Mouse (Mus musculus) liver, embryonic 16.5 days (tissue): ENCODE measurements around the gene Ass1. TPM values are rescaled to one million over a fixed set of nuclear protein-coding genes. Genes with fewer than 3 reads are reported as not detected.

Source experiments
- ATAC-seq: fragments of 200-750 bp; cut with Nextera tagmentation; 2 replicates; pipeline ENCODE4 v1.8.0; 2017; ENCODE audit warnings: low read depth, mild to moderate bottlenecking, moderate number of reproducible peaks, moderate library complexity
- H3K27ac ChIP-seq: fragments of 300-500 bp; sonication (generic); 2 replicates; pipeline ENCODE4 v1.5.1; 2014; ENCODE audit warnings: mild to moderate bottlenecking, low read length
- H3K27me3 ChIP-seq: fragments of 300-500 bp; sonication (generic); 2 replicates; pipeline ENCODE4 v1.6.1; 2014; ENCODE audit warnings: low read depth, low read length, mixed read lengths; ENCODE audit not compliant: control insufficient read depth, insufficient read depth
- H3K36me3 ChIP-seq: fragments of 300-500 bp; sonication (generic); 2 replicates; pipeline ENCODE4 v1.6.1; 2014; ENCODE audit warnings: mild to moderate bottlenecking; ENCODE audit not compliant: control insufficient read depth, insufficient read depth
- H3K4me1 ChIP-seq: fragments of 300-500 bp; sonication (generic); 2 replicates; pipeline ENCODE4 v1.6.1; 2014; ENCODE audit warnings: low read depth, low read length, mixed read lengths; ENCODE audit not compliant: control insufficient read depth
- H3K4me2 ChIP-seq: fragments of 300-500 bp; sonication (generic); 2 replicates; pipeline ENCODE4 v1.6.1; 2014; ENCODE audit warnings: low read depth, low read length, mixed read lengths
- H3K4me3 ChIP-seq: fragments of 300-500 bp; sonication (generic); 2 replicates; pipeline ENCODE4 v1.5.1; 2014; ENCODE audit warnings: low read depth, mild to moderate bottlenecking, low read length
- H3K9ac ChIP-seq: fragments of 300-500 bp; sonication (generic); 2 replicates; pipeline ENCODE4 v1.6.1; 2014; ENCODE audit warnings: low read depth, low read length
- H3K9me3 ChIP-seq: fragments of 300-500 bp; sonication (generic); replicated peaks from 2 replicates; pipeline ENCODE4 v1.6.1; 2016; ENCODE audit warnings: low read length; ENCODE audit not compliant: control insufficient read depth
- WGBS: fragments of 180-500 bp; shearing (Covaris S2); extraction: QIAGEN DNeasy Blood & Tissue Kit; methylation state at CpG from one replicate; pipeline ENCODE4 v1.1.7; 2014; ENCODE audit not compliant: insufficient replicate concordance; 5-methylcytosine and 5-hydroxymethylcytosine counted together
- polyA plus RNA-seq: library from polyadenylated mRNA; unstranded; fragments of >200 nt; fragmentation: Nextera tagmentation; extraction: Ambion mirVana; gene quantifications from 2 replicates; pipeline ENCODE4 v1.2.1, GENCODE M21; 2015

Ass1 gene
- polyA plus RNA-seq, 1 experiment from 2014 or later, result 480 TPM

DNA sequence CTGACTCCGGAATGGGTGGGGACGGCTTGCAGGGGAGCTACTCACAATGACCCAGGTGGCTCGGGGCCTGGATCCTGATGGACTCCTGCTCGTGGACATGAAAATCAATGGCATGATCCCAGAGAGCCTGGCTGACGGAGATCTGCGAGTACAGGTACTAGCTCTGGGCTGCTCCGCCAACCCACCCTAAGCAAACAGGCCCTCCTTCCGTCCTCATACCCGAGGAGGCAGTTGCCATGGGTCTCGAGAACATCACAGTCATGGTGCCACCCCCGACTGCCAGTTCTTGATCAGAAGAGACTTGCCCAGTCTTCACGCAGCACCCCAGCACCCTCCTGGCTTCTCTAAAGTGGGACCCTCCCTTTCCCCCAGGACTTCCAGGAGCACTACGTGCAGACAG lies 17.0 kb upstream of the Ass1 start:
- H3K4me2 ChIP-seq, result no peak overlapping the region
- peak overlapping the region; percentile 70 for H3K27ac ChIP-seq
- H3K27me3 ChIP-seq, result no peaks in the 10 kb centered on the region
- no peak overlapping the region for H3K9ac ChIP-seq
- H3K4me3 ChIP-seq, result no peak overlapping the region
- no peak for ATAC-seq
- no peaks in the 10 kb centered on the region for H3K9me3 ChIP-seq
- no peaks in the 10 kb centered on the region for H3K36me3 ChIP-seq
- H3K4me1 ChIP-seq, result peaks cover 16% of the 10 kb centered on the region
- 56% methylated on average over 13 of the region's 13 CpGs for WGBS

DNA sequence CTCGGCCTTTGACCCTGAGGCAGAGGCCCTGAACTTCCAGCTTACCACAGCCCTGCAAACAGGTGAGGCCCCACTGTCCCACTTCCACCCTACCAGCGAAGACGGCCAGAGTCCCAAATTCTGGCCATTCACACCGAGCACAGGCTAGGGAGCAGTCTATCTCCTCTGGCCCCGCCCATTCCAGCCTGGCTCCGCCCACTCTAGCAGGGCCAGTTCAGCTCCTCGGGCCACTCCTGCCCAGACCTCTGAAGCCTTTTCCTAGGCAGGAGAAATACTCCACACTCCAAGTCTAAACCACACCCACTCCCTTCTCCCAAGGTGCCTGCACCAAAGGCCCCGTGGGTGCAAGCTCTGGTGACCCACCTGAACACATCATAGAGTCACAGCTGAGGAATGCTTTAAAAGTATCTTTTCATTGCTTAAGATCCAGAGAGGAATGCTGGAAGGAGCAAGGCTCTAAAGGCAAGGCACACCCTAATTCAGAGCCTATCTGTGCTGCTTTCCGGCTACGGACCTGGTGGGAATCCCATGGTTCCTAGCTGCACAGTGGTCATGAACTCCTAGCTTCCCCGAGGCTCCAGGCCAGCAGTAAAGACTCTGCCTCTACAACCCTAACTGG lies 16.3 kb upstream of the Ass1 start:
- H3K36me3 ChIP-seq, result no peaks in the 10 kb centered on the region
- WGBS, result 35% methylated on average over 11 of the region's 11 CpGs
- H3K4me1 ChIP-seq, result peaks cover 16% of the 10 kb centered on the region
- no peak overlapping the region for H3K9ac ChIP-seq
- peak; percentile 61 for ATAC-seq
- no peaks in the 10 kb centered on the region for H3K9me3 ChIP-seq
- peak overlapping the region; percentile 70 for H3K27ac ChIP-seq
- H3K4me2 ChIP-seq, result no peak overlapping the region
- H3K4me3 ChIP-seq, result no peak overlapping the region
- H3K27me3 ChIP-seq, result no peaks in the 10 kb centered on the region

DNA sequence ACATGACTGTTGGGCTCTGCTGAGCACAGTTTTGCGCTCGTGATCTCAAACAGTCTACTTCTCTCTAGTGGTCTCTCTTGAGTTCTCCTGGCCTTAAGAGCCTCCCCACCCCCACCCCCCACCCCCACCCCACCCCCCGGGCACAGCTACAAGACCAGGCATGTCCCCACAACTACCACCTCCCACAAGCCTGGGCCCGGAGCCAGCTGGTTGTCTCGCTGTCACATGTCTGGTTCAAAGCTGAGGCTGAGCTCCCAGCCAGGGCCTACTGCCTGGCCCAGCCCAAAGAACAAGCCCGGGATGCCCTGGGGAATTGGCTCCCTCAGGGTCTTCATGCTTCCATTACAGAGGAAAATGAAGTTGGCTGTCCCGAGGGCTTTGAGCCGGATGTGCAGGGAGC lies 15.7 kb upstream of the Ass1 start:
- Histone ChIP-seq H3K4me2 (no peak overlapping the region), H3K27ac (peak overlapping the region; percentile 70), H3K36me3 (no peaks in the 10 kb centered on the region), H3K4me3 (no peak overlapping the region), H3K9me3 (no peaks in the 10 kb centered on the region), H3K9ac (no peak overlapping the region), H3K27me3 (no peaks in the 10 kb centered on the region), H3K4me1 (peaks cover 16% of the 10 kb centered on the region)
- 0 out of 2 replicates have a peak, but pooled peaks have one; percentile 9 for ATAC-seq
- WGBS, result 48% methylated on average over 8 of the region's 8 CpGs

DNA sequence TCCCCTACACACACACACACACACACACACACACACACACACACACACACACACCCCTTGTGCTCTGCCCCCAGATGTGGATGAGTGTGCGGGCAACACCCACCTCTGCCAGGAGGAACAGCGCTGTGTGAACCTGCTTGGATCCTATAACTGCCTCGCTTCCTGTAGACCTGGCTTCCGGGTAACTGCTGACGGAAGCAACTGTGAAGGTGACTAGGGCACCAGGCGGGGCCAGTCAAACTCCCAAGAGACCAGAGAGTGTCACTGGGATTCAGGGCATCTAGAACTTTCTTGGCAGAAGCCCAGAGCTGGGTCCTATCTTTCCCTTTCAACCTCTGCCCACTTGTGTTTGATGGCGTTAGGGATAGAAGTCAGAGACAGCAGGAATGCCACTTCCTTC lies 14.6 kb upstream of the Ass1 start:
- Histone ChIP-seq H3K4me1 (peaks cover 16% of the 10 kb centered on the region), H3K9me3 (no peaks in the 10 kb centered on the region), H3K27me3 (peaks cover 2% of the 10 kb centered on the region; the same call in 1 of the 2 replicates), H3K4me3 (no peak overlapping the region), H3K36me3 (no peaks in the 10 kb centered on the region), H3K27ac (no peak overlapping the region), H3K4me2 (no peak overlapping the region), H3K9ac (no peak overlapping the region)
- WGBS, result 68% methylated on average over 7 of the region's 7 CpGs
- no peak for ATAC-seq

DNA sequence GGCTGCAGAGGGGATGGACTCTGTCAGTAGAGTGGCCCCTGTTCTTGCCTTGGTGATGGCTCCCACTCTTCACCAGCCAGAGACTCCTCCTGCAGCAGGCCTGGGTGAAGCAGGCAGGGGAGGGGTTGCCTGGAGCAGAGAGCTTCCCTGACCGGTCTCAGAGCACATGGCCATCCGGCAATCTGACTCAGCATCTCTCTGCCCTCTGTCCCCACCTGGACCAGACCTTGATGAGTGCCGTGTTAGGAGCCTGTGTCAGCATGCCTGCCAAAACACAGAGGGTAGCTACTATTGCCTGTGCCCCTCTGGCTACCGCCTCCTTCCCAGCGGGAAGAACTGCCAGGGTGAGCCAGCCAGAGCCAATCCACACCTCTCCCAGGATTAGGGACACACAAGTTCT lies 11.5 kb upstream of the Ass1 start:
- no peak for ATAC-seq
- no peak overlapping the region; the same call in 1 of the 2 replicates for H3K9ac ChIP-seq
- no peaks in the 10 kb centered on the region for H3K36me3 ChIP-seq
- peak overlapping the region; percentile 70; the same call in 1 of the 2 replicates for H3K27ac ChIP-seq
- H3K9me3 ChIP-seq, result no peaks in the 10 kb centered on the region
- H3K4me2 ChIP-seq, result no peak overlapping the region
- peaks cover 12% of the 10 kb centered on the region for H3K4me1 ChIP-seq
- no peak overlapping the region for H3K4me3 ChIP-seq
- peaks cover 9% of the 10 kb centered on the region for H3K27me3 ChIP-seq
- 46% methylated on average over 5 of the region's 5 CpGs for WGBS

DNA sequence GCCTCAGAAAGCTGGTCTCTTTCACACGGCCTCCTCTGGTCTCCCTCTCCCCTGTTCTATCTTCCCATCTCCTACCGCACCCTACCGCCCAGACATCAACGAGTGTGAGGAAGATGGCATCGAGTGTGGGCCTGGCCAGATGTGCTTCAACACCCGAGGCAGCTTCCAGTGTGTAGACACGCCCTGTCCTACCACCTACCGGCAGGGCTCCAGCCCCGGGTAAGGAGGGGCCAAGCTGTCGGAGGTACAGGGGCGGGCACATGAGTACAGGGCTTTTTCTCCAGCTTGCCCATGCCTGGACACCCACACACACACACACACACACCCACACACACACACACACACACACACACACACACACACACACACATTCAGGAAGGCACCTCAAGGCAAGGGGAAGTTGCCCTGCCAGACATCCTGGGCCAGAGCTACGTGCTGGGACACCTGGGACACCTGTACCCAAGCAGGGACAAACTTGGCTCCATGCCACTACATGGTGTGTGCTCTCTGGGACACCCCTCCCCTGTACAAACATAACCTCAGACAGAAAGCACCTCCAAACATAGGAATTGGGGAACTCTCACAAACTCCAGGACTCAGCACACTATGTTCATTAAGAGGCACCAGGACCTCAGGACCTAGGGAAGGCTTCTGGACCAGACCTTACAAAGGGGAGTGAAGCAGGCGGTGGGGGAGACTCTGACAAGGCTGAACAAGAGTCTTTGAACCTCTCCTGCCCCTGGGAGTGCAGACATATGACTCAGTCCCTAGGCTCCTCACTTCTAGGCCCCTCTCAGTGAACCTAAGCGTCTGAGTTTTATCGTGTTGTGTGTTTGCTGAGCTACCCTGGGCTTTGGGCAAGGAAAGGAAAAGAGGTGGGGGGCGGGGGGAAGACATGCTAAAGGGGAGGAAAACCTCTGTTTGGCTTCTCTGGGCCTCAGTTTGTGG lies 10.7 kb upstream of the Ass1 start:
- H3K4me1 ChIP-seq, result peaks cover 7% of the 10 kb centered on the region
- peak overlapping the region; percentile 43 for H3K4me2 ChIP-seq
- peak overlapping the region; percentile 47 for H3K4me3 ChIP-seq
- H3K9ac ChIP-seq, result peak overlapping the region; percentile 49
- 13% methylated on average over 16 of the region's 16 CpGs for WGBS
- H3K27ac ChIP-seq, result peak overlapping the region; percentile 86
- ATAC-seq, result peak; percentile 73
- no peaks in the 10 kb centered on the region for H3K9me3 ChIP-seq
- peaks cover 9% of the 10 kb centered on the region for H3K27me3 ChIP-seq
- no peaks in the 10 kb centered on the region for H3K36me3 ChIP-seq

DNA sequence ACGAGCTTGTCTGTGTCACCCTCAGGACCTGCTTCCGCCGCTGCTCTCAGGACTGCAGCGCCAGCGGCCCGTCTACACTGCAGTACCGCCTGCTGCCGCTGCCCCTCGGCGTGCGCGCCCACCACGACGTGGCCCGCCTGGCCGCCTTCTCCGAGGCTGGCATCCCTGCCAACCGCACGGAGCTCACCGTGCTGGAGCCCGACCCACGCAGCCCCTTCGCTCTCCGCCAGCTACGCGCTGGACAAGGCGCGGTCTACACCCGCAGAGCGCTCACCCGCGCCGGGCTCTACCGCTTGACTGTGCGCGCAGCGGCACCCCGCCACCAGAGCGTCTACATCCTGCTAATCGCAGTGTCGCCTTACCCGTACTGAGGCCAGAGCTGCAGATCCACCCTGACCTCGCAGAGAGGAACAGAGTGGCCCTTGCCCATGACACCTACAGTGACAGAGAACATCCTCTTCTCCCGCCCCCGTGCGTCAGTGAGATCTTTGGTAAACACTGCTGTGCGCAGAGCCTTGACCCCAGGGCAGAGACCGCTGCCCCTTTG lies 9.9 kb upstream of the Ass1 start:
- Histone ChIP-seq H3K36me3 (no peaks in the 10 kb centered on the region), H3K27me3 (peaks cover 9% of the 10 kb centered on the region), H3K4me3 (peak overlapping the region; percentile 47), H3K27ac (peak overlapping the region; percentile 86), H3K9ac (peak overlapping the region; percentile 49), H3K9me3 (no peaks in the 10 kb centered on the region), H3K4me1 (peaks cover 3% of the 10 kb centered on the region), H3K4me2 (peak overlapping the region; percentile 43)
- peak; percentile 64 for ATAC-seq
- 2% methylated on average over 48 of the region's 48 CpGs for WGBS

DNA sequence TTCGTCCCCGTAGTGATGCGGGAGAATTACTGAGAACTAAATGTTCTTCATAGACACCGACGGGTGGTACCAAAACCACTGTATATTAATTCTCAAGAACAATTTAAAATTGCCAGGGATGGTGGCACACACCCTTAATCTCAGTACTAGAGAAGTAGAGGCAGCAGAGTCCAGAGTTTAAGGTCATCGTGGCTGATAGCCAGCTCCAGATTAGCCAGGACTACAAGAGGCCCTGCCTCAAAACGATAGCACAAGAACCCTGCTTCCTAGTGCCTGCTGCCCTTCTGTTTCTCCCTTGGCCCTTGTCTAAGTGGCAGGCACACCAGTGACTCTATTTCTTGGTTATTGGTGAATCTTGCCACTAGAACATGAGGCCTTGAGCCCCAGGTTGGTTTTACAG lies 9.1 kb upstream of the Ass1 start:
- no peaks in the 10 kb centered on the region for H3K36me3 ChIP-seq
- peaks cover 9% of the 10 kb centered on the region for H3K27me3 ChIP-seq
- ATAC-seq, result no peak
- H3K4me1 ChIP-seq, result peaks cover 4% of the 10 kb centered on the region
- WGBS, result 60% methylated on average over 7 of the region's 7 CpGs
- H3K9ac ChIP-seq, result no peak overlapping the region
- H3K4me2 ChIP-seq, result no peak overlapping the region
- no peak overlapping the region for H3K4me3 ChIP-seq
- H3K9me3 ChIP-seq, result no peaks in the 10 kb centered on the region
- H3K27ac ChIP-seq, result peak overlapping the region; percentile 58
